Mouse (Mus musculus) frontal cortex, adult (tissue): ENCODE measurements around the gene Ccnc.

Source experiments
- ATAC-seq: cut with Nextera tagmentation; 2 replicates; pipeline ENCODE4 v1.9.2; 2017; ENCODE audit warnings: mild to moderate bottlenecking, moderate library complexity, mixed read lengths; ENCODE audit not compliant: low TSS enrichment

Ccnc gene

GRCm38 (mm10) chr4:21727615-21728165 lies at the start of gene Ccnc:
Gene Ccnc (plus strand): TSS chr4:21727701.
- peak; percentile 97 for ATAC-seq

- ATAC-seq = no peak
These were observed 49.2 kb upstream of the Ccnc start for GRCm38 (mm10) chr4:21678101-21678974.

GRCm38 (mm10) chr4:21678975-21679623 lies 48.4 kb upstream of the Ccnc start:
- no peak for ATAC-seq

GRCm38 (mm10) chr4:21679624-21680480 lies 47.6 kb upstream of the Ccnc start:
- ATAC-seq = no peak

GRCm38 (mm10) chr4:21680971-21681370 lies 46.5 kb upstream of the Ccnc start:
- ATAC-seq = no peak

GRCm38 (mm10) chr4:21682421-21683150 lies 44.9 kb upstream of the Ccnc start:
- ATAC-seq = no peak

GRCm38 (mm10) chr4:21684341-21684970 lies 43.0 kb upstream of the Ccnc start:
- no peak for ATAC-seq

GRCm38 (mm10) chr4:21685595-21686091 lies 41.9 kb upstream of the Ccnc start, which contains the start of gene Prdm13:
Gene Prdm13 (minus strand): TSS chr4:21685963.
- no peak for ATAC-seq

GRCm38 (mm10) chr4:21686416-21686815 lies 41.1 kb upstream of the Ccnc start:
- no peak for ATAC-seq

- no peak for ATAC-seq
These were observed 40.6 kb upstream of the Ccnc start for GRCm38 (mm10) chr4:21686934-21687333.

GRCm38 (mm10) chr4:21687783-21688702 lies 39.5 kb upstream of the Ccnc start:
- ATAC-seq = no peak; the same call in 1 of the 2 replicates

GRCm38 (mm10) chr4:21688703-21689200 lies 38.7 kb upstream of the Ccnc start:
- ATAC-seq = no peak

- no peak for ATAC-seq
These were observed 38.0 kb upstream of the Ccnc start for GRCm38 (mm10) chr4:21689492-21689941.

- no peak for ATAC-seq
These were observed 37.3 kb upstream of the Ccnc start for GRCm38 (mm10) chr4:21690221-21690620.

- peak; percentile 84 for ATAC-seq
These were observed 31.8 kb upstream of the Ccnc start for GRCm38 (mm10) chr4:21695638-21696254.

- 0 out of 2 replicates have a peak, but pooled peaks have one; percentile 47 for ATAC-seq
These were observed 22.5 kb upstream of the Ccnc start for GRCm38 (mm10) chr4:21705046-21705445.

- ATAC-seq = peak; percentile 81
These were observed 15.4 kb upstream of the Ccnc start for GRCm38 (mm10) chr4:21712147-21712546.

GRCm38 (mm10) chr4:21722752-21723334 lies 4.7 kb upstream of the Ccnc start:
- no peak for ATAC-seq
